Mouse (Mus musculus) limb, embryonic 11.5 days (tissue): ENCODE data around the gene Olfr325. TPM values are rescaled to one million over a fixed set of nuclear protein-coding genes. Genes with fewer than 3 reads are reported as not detected.
"Not testable (repeated sequence)": the region's sequence is repeated elsewhere in the genome, so short reads cannot be mapped to it uniquely, and the experiment has no call there.

Experiments
- ATAC-seq: fragments of 200-750 bp; cut with Nextera tagmentation; 2 replicates; pipeline ENCODE4 v1.8.0; 2017; ENCODE audit warnings: low read depth; ENCODE audit not compliant: insufficient number of reproducible peaks, low FRiP score, low TSS enrichment
- DNase-seq: peaks from one replicate; pipeline ENCODE4 v3.0.0-alpha.2; 2015; ENCODE audit warnings: low spot score
- H3K27ac ChIP-seq: fragments of 300-500 bp; sonication (generic); replicated peaks from 2 replicates; pipeline ENCODE4 v1.5.1; 2014; ENCODE audit warnings: low read depth, mild to moderate bottlenecking, low read length
- H3K27me3 ChIP-seq: fragments of 300-500 bp; sonication (generic); 2 replicates; pipeline ENCODE4 v1.6.1; 2014; ENCODE audit warnings: mild to moderate bottlenecking, low read length, mixed read lengths; ENCODE audit not compliant: control insufficient read depth, insufficient read depth
- H3K36me3 ChIP-seq: fragments of 300-500 bp; sonication (generic); 2 replicates; pipeline ENCODE4 v1.6.1; 2014; ENCODE audit warnings: mild to moderate bottlenecking, low read length, moderate library complexity, mixed read lengths; ENCODE audit not compliant: control insufficient read depth, insufficient read depth
- H3K4me1 ChIP-seq: fragments of 300-500 bp; sonication (generic); 2 replicates; pipeline ENCODE4 v1.6.1; 2014; ENCODE audit warnings: low read length, mixed read lengths; ENCODE audit not compliant: control insufficient read depth, insufficient read depth
- H3K4me2 ChIP-seq: fragments of 300-500 bp; sonication (generic); 2 replicates; pipeline ENCODE4 v1.6.1; 2014; ENCODE audit warnings: low read depth, mild to moderate bottlenecking, moderate library complexity; ENCODE audit not compliant: severe bottlenecking
- H3K4me3 ChIP-seq: fragments of 300-500 bp; sonication (generic); 2 replicates; pipeline ENCODE4 v1.5.1; 2014; ENCODE audit warnings: low read depth, low read length
- H3K9ac ChIP-seq: fragments of 300-500 bp; sonication (generic); 2 replicates; pipeline ENCODE4 v1.6.1; 2014; ENCODE audit warnings: mild to moderate bottlenecking, low read length
- H3K9me3 ChIP-seq: fragments of 300-500 bp; sonication (generic); 2 replicates; pipeline ENCODE4 v1.6.1; 2016; ENCODE audit warnings: low read length; ENCODE audit not compliant: control insufficient read depth
- WGBS: fragments of 180-500 bp; shearing (Covaris S2); extraction: QIAGEN DNeasy Blood & Tissue Kit; methylation state at CpG from one replicate; pipeline ENCODE4 v1.1.7; 2014; 5-methylcytosine and 5-hydroxymethylcytosine counted together
- polyA plus RNA-seq: library from polyadenylated mRNA; unstranded; fragments of >200 nt; fragmentation: Nextera tagmentation; extraction: Ambion mirVana; gene quantifications from 2 replicates; pipeline ENCODE4 v1.2.1, GENCODE M21; 2014

Gene Olfr325
- polyA plus RNA-seq, result not detected in 2 replicates

DNA sequence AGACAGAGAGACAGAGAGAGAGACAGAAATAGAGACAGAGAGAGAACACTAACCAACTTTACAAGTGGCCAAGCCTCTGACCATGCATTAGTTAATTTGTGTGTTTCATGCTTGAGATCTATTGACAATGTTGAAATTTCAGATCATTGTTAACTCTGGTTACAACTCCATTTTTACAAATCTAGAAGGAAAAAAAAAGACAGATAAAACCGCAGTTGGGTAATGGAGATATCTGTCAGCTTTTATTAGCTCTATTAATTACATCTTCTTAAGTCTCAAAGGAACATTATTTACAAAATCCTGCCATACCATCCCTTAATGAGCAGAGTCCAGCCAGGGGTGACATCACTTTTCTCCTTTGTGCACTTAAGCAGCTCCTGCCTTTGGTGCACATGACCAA, at the start of gene Olfr325:
TSS of gene Olfr325 (plus strand) at position 301 of the 400 bp plus-strand sequence.
- 81% methylated on average over 1 of the region's 1 CpGs for WGBS
- Histone ChIP-seq H3K4me1 (no peaks in the 10 kb centered on the region), H3K4me2 (no peak within 1 kb of the TSS), H3K27ac (no peak within 1 kb of the TSS), H3K9me3 (no peaks in the 10 kb centered on the region), H3K4me3 (no peak within 1 kb of the TSS), H3K36me3 (no peaks in the 10 kb centered on the region), H3K27me3 (no peaks in the 10 kb centered on the region), H3K9ac (no peak within 1 kb of the TSS)
- no peak for DNase-seq
- no peak for ATAC-seq

DNA sequence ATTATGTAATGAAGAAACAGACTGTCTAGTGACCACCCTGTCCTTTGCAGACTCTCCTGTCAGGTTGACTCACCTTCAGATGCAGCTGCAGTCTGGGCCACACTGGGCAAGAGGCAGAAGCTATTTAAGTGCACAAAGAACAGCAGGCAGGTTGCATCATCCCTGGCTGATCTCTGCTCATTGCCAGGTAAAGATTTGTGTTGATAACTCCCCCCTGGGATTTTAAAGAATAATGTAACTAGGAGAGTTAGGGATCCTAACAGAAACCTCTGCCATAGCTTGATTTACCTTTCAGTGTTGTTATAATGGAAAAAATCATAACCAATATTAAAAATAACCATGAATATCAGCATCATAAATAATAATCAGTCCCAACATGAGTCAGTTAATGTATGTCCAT, 42.8 kb upstream of the Olfr325 start, which contains the start of gene Olfr330:
TSS of gene Olfr330 (minus strand) at position 101 of the 400 bp plus-strand sequence.
- not testable (repeated sequence) for ATAC-seq, H3K4me1 ChIP-seq, H3K4me2 ChIP-seq, H3K4me3 ChIP-seq, DNase-seq, H3K36me3 ChIP-seq, H3K9ac ChIP-seq, H3K27ac ChIP-seq, H3K27me3 ChIP-seq, H3K9me3 ChIP-seq

DNA sequence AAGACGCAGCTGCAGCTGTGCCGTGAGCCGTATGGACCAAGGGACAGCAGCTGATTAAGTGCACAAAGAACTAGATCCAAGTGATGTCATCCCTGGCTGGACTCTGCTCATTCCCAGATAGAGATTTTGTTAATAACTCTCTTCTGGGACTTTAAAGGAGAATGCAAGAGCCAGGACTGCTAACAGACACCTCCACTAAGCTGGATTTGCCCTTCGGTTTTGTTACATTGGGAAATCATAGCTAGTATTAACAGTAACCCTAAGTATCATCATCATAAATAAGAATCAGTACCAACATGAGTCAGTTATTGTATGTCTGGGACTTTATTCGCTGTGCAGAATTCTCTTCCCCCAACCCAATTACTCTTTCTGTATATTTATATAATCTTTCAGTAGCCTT, 31.2 kb upstream of the Olfr325 start, which contains the start of gene Olfr329-ps:
TSS of gene Olfr329-ps (minus strand) at position 101 of the 400 bp plus-strand sequence.
- Histone ChIP-seq H3K4me3 (no peak within 1 kb of the TSS), H3K27me3 (no peaks in the 10 kb centered on the region), H3K9ac (no peak within 1 kb of the TSS), H3K36me3 (no peaks in the 10 kb centered on the region), H3K27ac (no peak within 1 kb of the TSS), H3K4me1 (no peaks in the 10 kb centered on the region), H3K4me2 (no peak within 1 kb of the TSS), H3K9me3 (no peaks in the 10 kb centered on the region)
- no peak for ATAC-seq
- 83% methylated on average over 5 of the region's 5 CpGs for WGBS
- DNase-seq, result no peak

DNA sequence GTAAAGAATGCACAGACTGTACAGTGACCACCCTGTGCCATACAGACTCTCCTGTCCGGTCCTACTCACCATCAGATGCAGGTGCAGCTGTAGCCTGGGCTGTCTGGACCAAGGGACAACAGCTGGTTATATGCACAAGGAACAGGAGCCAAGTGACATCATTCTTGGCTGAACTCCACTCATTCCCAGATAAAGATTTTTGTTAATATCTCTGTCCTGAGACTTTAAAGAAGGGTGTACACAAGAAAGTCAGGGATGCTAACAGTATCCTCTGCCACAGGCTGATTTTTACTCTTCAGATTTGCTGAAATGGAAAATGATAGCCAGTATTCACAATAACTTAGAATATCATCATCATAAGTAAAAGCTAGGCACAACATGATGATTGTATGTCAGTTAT, 22.0 kb upstream of the Olfr325 start, which contains the start of gene Olfr328:
TSS of gene Olfr328 (minus strand) at position 101 of the 400 bp plus-strand sequence.
- Histone ChIP-seq H3K36me3 (no peaks in the 10 kb centered on the region), H3K9ac (no peak within 1 kb of the TSS), H3K27ac (no peak within 1 kb of the TSS), H3K4me3 (no peak within 1 kb of the TSS), H3K27me3 (no peaks in the 10 kb centered on the region), H3K4me1 (no peaks in the 10 kb centered on the region), H3K9me3 (no peaks in the 10 kb centered on the region), H3K4me2 (no peak within 1 kb of the TSS)
- no peak for DNase-seq
- no peak for ATAC-seq
- WGBS, result 90% methylated on average over 1 of the region's 1 CpGs

DNA sequence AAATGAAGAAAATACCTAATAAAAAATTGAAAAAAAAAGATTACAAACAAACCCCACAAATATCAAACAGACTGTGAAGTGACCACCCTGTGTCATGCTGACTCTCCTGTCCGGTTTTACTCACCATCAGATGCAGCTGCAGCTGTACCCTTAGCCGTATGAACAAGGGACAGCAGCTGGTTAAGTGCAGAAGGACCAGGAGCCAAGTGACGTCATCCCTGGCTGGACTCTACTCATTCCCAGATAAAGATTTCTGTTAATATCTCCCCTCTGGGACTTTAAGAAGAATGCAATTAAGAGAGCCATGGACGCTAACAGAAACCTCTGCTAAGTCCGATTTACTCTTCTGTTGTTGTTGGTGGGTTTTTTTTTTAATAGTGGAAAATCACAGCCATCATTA, 7.1 kb upstream of the Olfr325 start, which contains the start of gene Olfr224:
TSS of gene Olfr224 (minus strand) at position 149 of the 400 bp plus-strand sequence.
- no peaks in the 10 kb centered on the region for H3K4me1 ChIP-seq
- H3K4me3 ChIP-seq, result no peak within 1 kb of the TSS
- no peak within 1 kb of the TSS for H3K27ac ChIP-seq
- no peaks in the 10 kb centered on the region for H3K27me3 ChIP-seq
- ATAC-seq (no peak), DNase-seq (no peak)
- no peak within 1 kb of the TSS for H3K9ac ChIP-seq
- no peak within 1 kb of the TSS for H3K4me2 ChIP-seq
- 82% methylated on average over 5 of the region's 5 CpGs for WGBS
- no peaks in the 10 kb centered on the region for H3K36me3 ChIP-seq
- H3K9me3 ChIP-seq, result no peaks in the 10 kb centered on the region

DNA sequence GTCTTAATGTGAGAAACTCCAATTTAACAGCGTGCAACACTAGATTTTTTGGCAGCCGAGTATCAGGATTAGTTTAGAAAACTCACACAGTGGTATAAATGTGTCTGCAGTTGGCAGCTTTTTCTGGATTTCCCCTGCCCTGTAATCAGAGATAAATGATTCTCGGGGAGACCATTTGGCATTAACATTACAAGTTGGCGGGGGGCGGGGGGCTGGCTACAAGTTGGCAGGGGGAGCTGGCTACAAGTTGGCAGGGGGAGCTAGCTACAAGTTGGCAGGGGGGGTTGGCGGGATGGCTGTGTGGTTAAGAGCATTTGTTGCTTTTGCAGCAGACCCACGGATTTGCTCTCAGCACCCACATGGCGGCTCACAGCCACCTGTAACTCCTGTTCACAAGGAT, 1.1 kb downstream of the Olfr325 start:
- Histone ChIP-seq H3K4me2 (no peak overlapping the region), H3K4me1 (no peaks in the 10 kb centered on the region), H3K27me3 (no peaks in the 10 kb centered on the region), H3K27ac (no peak overlapping the region), H3K4me3 (no peak overlapping the region), H3K9ac (no peak overlapping the region), H3K36me3 (no peaks in the 10 kb centered on the region), H3K9me3 (no peaks in the 10 kb centered on the region)
- WGBS, result 77% methylated on average over 8 of the region's 8 CpGs
- DNase-seq, result no peak
- no peak for ATAC-seq

DNA sequence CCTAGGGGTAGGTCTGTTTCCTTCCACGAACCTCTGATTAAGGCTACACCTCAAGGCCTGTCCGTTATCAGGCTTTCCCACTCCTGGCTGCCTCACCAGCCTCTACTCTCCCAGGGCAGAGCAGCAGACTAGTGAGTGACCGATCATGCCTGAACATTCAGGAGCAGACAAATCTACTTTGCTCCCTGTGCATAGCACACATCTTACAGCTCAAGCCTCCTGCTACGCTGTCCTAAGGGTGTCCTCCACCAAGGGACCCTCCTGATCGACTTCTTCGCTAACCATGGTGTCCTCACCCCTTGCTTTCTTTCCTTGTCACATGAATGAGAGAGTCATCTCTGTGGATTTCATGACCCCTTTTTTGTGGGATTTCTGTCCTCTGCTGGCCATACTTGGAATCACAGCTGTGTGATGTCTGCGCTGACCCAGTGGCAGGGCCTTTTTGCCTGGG, 10.4 kb downstream of the Olfr325 start:
- no peak overlapping the region for H3K4me2 ChIP-seq
- 68% methylated on average over 7 of the region's 7 CpGs for WGBS
- no peaks in the 10 kb centered on the region for H3K36me3 ChIP-seq
- no peak overlapping the region for H3K4me3 ChIP-seq
- H3K27ac ChIP-seq, result no peak overlapping the region
- no peak overlapping the region for H3K9ac ChIP-seq
- peak; percentile 58 for DNase-seq
- H3K4me1 ChIP-seq, result no peaks in the 10 kb centered on the region
- no peak for ATAC-seq
- no peaks in the 10 kb centered on the region for H3K27me3 ChIP-seq
- no peaks in the 10 kb centered on the region for H3K9me3 ChIP-seq

DNA sequence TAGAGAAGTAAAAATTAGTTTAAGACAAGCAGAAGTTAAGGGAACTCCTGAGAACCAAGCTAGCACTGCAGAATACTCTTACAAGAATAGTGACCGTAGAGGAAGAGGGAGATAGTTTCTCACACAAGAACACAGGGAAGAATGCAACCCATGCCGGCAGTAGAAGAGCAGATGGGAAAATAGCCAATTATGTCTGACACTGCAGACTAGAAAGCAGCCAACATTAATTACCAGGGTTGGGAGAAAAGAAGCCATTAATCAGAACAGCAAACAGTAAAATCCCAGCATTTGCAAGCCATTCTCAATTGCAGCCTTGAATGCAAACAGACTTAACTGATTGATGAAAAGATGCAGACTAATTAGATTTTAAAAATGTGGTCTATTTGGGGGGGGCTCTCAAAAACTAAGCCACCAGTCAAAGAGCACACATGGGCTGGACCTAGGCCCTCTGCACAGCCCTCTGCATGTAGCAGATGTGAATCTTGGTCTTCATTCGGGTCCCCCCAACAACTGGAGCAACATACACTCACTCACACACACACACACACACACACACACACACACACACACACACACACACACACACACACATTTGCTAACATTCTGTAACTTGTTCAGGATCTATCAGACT, 11.2 kb downstream of the Olfr325 start:
- Histone ChIP-seq H3K4me1 (no peaks in the 10 kb centered on the region), H3K9ac (no peak overlapping the region), H3K4me2 (no peak overlapping the region), H3K27ac (no peak overlapping the region), H3K4me3 (no peak overlapping the region), H3K27me3 (no peaks in the 10 kb centered on the region), H3K36me3 (no peaks in the 10 kb centered on the region), H3K9me3 (no peaks in the 10 kb centered on the region)
- no peak for DNase-seq
- ATAC-seq, result no peak
- 61% methylated on average over 3 of the region's 3 CpGs for WGBS
